Mouse (Mus musculus) neutrophil, adult 5-6 weeks (primary cell): ENCODE measurements around the gene Btbd11. TPM values are rescaled to one million over a fixed set of nuclear protein-coding genes. Genes with fewer than 3 reads are reported as not detected.

ENCODE experiments used
- ATAC-seq: fragments of 151-379, 151-347 bp; 2 replicates; pipeline ENCODE4 v1.8.0; 2017; ENCODE audit warnings: mild to moderate bottlenecking, moderate TSS enrichment; ENCODE audit not compliant: insufficient number of reproducible peaks, poor library complexity, low FRiP score, severe bottlenecking; ENCODE audit errors: extremely low read depth
- total RNA-seq: library from RNA; stranded (forward); fragments of 200-1000 nt; gene quantifications from 2 replicates; pipeline ENCODE4 v1.2.3, GENCODE M21; 2017

Btbd11 gene
- total RNA-seq, 1 experiment from 2014 or later: 2.3 TPM

DNA sequence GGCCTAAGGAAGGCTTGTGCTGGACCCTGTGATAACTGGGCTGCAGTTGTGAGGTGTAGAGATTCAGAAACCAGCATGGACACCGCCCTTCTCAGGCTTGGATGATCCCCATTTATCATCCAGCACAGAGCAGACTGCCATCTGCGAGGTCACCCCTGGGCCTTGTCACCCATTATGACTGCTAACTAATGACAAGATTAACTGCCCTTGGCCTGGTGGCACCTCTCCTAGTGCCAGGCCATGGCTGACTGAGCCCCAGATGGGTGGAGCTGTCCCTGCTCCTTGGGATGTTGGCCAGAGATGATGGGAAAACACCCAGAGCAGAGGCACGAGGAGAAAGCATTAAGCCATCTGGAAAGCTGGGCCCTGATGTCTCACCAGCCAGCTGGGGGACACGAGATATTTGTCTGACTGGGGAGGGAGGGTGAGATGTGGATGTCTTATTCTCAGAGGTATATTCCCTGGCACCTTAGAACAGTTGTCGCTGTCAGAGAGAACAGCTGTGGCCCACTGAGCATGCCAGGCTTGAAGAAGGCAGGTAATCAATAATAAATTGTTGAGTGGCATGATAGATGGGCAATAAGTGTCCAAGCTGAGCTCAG lies 121.7 kb downstream of the Btbd11 start:
- ATAC-seq: no peak

DNA sequence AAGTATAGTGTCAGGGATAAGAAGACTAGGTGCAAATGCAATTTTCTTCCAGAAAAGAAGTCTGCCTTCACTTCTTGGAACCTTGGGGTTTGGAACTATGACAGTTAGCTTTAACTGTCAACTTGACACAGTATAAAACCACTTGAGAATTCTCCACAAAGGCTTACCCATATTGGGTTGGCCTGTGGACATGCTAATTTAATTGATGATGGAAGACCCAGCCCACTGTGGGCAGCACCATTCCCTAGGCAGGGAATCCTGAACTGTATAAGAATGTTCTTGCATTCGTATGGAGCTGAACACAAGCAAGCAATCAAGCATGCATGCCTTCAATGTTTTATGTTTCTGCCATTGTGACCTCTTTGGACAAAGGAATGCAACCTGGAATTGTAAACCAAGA lies 122.4 kb downstream of the Btbd11 start:
- ATAC-seq: no peak

DNA sequence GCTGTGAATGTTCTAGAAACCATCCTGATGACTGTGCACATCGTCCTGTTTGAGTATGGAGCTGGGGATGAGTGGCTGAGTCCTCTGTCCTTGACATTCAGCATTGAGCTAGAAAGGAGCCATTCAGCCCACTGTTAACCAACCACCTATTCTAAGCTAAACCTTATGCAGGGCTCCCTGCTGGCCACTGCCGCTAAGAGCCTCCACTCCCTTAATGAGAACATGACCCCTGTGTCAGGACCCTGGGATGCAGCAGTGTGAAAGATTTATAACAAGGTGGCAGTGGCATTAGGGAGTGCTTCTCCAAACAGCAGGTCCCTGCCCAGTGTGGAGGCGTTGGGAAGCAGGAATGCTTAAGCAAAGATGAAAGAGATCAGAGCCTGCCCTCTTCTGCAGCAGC lies 123.7 kb downstream of the Btbd11 start:
- ATAC-seq: no peak

DNA sequence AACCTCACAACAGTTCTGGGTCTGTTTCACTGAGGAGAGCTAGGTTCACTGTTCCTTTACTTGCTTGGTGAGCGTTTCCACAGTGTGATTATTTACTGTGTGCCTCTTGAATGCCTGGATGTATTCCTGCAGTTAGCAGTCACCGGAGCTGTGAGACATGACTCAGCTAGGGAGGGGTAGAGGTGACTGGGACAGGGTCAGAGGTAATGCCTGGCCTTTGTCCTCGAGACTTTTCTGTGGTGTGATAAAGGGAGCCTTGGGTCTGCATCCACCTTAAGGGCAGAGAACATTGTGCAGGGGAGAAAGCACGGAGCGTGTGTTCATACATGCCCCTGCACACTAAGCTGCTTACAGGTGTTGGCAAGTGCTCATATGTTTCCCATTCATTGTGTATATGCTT lies 126.2 kb downstream of the Btbd11 start:
- ATAC-seq: no peak

DNA sequence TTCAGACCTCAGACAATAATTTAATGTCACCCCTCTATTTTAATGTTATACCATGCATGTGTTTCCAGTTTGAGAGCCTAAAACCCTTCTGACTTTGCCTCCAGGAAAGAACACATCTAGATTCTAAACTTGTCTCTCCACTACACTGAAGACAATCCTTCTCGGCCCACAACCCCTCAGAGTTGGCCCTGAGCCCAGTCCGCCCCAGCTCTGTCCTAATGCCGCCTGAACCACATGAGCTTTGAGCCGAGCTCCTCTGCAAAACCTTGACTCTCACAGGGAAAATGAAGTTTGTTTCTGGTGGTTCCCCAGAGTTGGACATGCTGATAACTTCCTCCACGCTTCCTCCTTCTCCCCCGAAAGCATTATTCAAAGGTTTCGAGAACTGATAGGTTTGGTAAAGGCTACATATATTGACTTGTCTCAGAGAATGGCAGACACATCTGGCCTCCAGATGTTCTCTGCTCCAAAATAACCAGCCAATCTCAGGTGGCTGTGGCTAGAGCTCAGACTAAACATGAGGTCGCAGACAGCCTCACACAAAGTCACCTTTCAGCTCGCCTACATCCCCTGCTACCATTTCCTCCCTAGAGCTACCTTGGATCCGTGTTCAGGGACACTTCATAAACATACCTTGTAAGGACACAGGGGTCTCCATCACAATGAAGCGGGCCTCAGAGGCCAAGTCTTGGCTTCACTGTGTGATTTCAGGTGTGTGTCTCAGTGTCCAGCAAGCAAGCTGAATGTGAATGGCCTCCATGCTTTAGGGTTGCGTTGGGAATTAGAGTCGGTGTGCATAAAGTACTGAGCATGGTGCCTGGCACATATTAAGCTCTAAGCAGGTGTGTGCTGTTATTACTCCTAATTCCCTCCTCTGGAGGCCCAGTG lies 130.9 kb downstream of the Btbd11 start:
- no peak for ATAC-seq

DNA sequence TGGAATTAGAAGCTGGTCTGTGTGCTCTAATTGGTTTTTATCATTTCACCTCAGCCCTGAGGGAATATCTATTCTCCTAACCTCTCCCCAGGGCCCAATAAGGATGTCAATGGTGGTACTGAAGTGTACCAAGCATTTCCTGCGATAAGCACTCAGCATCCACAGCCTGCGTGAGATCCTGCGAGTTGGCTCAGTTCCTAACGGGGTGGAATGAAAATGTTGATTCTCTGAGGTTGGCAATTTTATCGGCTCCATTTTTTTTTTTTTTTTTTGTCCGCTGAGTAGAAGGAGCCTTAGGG lies 131.4 kb downstream of the Btbd11 start:
- no peak for ATAC-seq

DNA sequence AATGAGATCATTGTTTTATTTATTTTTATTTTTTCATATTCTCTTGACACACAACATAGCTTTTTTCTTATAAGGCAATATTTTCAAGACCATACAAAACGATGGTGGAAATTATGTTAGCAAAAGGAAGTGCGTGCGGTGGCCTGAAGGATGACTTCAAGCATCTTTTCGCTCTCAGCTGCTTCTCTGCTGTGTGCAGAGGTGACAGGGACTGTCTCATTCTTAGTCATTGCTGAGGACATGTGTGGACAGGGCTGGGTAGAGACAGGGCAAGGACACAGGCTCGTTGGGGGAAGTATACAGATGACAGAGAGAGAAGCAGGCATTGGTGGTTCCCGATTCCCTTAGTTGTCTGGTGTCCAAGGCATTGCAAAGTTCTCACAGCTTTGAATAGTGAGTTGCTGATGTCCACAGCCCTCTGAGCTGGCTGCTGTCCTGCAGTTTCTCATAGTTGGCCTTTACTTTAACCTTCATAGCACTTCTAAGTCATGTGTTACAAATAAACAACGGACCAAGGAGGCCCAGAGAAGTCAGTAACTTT lies 135.7 kb downstream of the Btbd11 start:
- ATAC-seq: no peak

DNA sequence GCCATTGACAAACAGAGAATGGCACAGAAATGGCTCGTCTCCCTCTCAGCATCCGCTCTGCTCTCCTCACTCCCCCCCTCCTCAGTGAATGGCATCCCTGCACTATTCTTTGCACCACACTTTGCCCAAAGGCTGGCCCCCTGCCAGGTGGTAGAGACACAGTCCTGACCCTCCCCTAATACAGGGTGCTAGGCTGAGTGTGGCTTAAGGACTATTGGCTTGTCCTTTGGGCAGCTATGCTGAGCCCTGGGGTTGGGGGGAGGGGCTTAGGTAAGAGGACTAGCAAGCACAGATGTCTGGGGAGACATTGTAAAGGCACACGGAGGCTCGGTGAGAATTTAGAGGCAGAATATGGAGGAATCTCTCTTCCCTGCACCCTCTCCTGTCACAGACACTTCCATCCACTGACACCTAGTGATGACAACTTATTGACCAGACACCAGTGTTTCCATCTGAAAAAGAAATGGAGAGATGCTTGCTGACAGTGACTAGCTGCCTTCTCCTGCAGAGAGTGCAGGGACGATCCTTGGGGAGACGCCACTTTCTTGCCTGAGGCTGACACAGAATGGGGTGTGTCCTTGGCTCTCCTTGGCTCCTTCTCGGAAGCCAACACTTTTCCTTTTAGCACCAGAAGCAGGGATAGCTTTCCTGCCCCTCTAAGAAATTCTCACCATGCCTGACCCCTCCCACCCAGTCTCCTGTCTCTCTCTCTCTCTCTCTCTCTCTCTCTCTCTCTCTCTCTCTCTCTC lies 138.8 kb downstream of the Btbd11 start:
- no peak for ATAC-seq

DNA sequence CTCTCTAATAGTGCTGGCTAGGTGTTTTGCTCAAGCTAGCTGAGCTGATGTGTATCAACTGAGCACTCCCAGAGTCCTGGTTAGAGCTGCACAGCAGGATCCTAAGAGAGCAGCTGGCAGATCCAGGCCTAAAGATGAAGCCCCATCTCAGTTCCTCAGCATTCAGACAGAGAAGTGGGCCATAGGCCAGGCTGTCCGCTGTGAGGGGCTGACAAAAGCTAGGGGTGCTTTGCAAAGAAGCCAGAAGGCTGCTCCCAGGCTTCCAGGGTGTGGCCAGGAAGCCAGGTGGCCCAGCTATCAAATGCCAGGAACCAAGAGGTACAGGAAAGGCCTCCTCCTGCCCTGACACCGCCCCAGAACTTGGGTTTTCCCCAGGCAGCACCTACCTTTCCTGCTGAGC lies 140.0 kb downstream of the Btbd11 start:
- ATAC-seq: no peak

DNA sequence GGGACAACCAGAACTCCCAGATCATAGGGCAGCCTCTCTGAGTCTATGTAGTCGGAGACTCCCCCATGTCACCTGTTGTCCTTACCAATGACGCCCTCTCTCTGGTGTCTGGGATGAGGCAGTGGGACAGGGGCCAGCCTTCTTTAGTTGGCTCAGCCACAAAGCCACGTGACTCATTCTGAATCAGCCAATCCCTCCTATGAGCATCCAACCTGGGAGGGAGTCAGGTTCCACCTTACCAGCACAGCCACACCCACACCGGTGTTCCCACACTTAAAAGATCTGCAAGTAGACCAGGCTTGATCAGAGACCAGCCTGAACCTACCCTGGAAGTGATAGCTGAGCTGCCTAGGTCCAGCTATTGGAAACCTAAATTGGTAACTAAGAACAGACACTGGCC lies 141.1 kb downstream of the Btbd11 start:
- ATAC-seq: no peak

DNA sequence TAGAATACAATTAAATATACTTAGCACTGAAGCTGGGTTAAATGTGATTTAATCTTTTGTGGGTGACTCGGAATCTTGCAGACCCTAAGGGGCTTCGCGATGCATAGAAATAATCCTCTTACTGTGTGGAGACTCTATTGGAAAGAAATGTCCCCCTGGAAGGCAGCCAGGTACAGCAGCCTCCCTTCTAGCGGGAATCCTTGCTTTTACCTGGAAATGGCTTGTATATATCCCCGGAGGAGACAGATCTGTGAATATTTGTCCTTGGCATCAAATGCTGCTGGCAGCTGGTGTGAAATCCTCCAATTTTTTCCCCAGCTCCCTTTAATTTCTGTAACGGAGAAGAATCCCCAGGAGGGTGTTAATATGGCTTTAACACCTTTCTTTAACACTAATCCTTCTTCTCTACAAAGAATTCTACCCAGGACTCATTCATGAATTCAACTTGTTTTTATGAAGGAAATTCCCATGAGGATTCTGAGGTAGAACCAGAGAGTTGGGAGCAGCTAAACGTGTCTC lies 146.6 kb downstream of the Btbd11 start:
- ATAC-seq: no peak

DNA sequence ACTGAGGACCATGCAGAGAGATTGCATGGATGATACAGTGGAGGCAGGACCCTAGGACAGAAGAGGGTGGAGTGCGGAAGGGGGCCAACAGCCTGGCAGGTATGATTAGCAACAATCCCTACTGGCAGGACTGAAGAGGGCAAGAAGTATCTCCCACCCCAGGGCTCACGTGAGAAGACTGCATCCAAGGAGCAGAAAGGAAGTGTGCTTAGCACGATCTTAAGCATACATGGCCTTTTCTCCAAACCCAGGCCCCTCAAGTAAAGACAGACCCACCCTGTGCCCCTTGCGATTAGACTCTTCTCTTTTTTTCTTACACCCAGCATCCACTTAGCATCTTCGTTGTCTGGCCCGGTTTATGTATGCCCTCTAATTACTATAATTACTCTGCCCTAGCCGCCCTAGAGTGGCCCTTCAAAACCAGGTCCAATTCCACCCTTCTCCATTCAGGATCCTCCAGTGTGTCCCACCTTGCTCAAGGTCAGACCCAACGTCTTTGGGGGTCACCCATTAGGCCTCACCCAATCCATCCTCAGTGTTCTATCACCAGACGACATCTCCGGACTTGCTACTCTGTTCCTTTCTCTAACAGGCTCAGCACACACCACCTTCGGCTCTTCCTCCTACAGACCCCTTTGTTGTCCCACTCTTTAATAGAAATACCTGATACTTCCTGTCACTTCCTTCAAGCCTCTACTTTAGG lies 151.6 kb downstream of the Btbd11 start:
- no peak for ATAC-seq

DNA sequence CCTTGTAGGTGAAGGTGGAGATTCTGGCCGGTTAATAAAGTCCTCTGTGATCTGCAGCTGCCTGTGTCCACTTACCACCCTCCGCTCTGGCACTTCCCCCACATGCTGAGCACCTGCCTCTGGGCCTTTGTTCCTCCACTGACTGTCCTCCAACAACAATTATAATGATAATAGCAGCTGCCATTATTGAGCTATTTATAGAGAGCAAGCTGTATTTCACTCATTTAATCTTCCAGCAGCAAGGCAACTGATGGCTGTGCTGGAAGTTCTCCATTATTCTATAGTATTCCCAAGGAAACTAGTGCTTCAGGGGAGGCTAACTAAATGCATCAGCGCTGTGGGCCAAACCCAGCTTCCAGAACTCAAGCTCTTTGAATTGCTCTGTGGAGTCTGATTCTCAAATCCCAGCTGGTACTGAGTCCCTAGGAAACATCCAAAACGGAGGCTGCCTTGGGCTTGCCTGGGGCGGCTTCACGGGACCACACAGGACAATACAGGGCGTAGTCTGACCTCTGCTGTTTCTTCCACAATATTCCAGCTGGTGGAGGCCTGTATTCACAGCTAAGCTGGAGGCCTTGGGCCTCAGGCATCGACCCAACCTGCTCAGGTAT lies 153.0 kb downstream of the Btbd11 start:
- ATAC-seq: no peak

DNA sequence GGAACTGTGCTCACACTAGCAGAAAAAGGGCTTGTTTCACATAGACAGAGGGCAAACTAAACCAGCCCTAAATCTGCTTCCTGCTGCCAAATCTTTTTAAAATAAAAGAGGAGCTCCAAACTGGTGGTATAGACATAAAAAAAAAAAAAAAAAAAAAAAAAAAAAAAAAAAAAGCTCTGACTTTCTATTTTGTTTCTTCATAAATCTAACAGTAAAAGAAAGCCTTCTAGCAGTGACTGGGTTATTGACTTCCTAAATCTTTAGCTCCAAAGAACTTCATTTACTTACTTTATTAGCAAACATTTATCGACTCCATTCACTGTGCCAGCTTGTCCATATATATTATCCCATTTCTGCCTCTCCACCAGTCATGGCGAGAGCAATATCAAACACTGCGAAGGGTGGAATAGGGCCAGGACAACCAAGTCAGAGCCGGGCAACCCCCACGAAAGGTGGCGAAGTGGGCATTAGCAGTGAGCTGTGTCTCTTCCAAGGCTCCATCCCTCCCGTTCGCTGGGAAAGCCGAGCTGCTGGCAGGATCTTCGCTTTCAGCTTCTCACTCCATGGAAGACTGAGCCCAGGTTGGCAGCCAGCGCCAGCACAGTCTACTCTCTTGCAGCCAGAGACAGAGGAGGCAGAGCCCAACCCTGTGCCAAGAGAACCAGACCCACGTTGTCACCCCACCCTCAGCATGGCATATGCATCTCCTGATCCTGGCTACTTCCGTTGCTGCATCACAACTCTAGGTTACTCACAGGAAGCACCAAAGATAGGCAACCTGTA lies 153.9 kb downstream of the Btbd11 start:
- no peak for ATAC-seq

DNA sequence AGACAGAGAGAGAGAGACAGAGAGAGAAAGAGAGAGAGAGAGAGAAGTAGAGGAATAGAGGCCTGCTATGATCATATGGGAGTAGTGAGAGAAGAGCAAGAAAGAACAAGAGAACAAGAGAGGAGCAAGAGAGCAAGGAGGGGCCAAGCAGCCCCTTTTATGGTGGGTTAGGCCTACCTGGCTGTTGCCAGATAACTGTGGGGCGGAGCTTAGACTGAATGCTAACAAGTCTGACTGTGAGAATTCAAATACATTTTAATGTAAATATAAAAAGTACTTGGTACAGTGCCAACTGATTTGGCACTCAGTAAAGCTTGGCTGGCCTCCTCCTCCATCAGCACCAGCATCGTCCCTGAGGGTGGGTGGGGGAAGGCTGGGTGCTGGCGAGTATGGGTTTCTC lies 154.9 kb downstream of the Btbd11 start:
- ATAC-seq: no peak

DNA sequence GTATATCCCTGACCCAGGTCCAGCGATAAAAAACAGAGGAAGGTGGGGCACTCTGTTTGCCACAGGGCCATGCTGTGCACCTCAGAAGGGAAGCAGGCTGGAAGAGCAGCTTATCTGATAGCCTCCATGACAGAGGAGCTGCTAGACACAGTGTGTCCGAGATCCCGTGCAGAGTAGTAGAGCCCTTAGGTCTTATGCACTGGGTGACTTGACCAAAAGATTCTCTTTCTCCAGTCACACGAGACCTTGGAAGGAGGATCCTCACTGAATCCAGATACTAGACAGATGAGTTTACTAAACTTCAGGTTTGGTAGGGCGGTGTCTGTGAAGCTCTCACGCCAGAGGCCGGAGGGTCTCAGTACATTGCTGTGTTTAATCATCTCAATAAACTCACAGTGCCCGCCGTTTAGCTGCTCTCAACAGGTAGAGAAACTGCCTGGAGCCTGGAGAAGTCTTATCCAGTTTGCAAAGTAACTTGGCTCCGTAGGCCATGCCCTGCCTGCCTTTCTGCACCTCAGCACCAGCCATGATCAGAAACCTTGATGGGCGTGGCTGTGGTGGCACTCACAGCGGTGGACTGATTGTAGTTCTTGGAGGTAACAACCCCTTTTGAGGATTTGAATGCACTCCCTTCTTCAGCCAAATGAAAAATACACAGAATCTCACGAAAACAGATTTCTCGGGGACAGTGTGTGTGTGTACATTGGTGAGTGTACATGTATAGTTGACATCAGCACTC lies 155.4 kb downstream of the Btbd11 start:
- ATAC-seq: no peak

DNA sequence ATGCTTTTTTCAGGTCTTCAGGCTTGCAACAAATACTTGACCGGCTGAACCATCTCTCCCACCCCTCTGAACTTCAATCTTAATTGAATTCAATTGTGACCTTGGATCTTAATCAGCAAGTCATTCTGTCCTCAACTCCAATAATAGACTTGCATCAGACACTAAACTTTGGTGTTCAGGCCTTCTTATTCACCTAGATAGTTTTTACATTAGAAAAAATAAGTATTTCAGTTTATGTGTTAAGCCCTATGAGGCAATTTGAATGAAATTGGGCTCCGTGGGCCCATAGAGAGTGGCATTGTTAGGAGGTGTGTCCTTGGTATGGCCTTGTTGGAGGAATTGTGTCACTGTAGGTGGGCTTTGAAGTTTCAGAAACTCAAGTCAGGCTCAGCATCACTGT lies 156.7 kb downstream of the Btbd11 start:
- no peak for ATAC-seq
